Mouse (Mus musculus): ENCODE results near the gene Ap1s3. TPM values are rescaled to one million over a fixed set of nuclear protein-coding genes. Genes with fewer than 3 reads are reported as not detected.

Ap1s3 gene
- polyA plus RNA-seq, 1 experiment from 2014 or later = 0.16 TPM

Other genes starting within 250 kb of the Ap1s3 start
- 174 and 220 TPM in 2 replicates for gene Scg2, start 231.9 kb downstream of the Ap1s3 start, polyA plus RNA-seq (2015; fragmentation: Nextera tagmentation; extraction: Ambion mirVana)
- 41.8 and 42.9 TPM in 2 replicates for gene Mrpl44, start 104.0 kb upstream of the Ap1s3 start, polyA plus RNA-seq (2015; fragmentation: Nextera tagmentation; extraction: Ambion mirVana)
- gene Wdfy1, start 104.2 kb upstream of the Ap1s3 start, polyA plus RNA-seq (2015; fragmentation: Nextera tagmentation; extraction: Ambion mirVana) = 137 and 149 TPM in 2 replicates
- gene Serpine2, start 189.2 kb upstream of the Ap1s3 start, polyA plus RNA-seq (2015; fragmentation: Nextera tagmentation; extraction: Ambion mirVana) = 199 and 259 TPM in 2 replicates

Measured in midbrain, embryonic 16.5 days (tissue).